Mouse (Mus musculus) kidney, postnatal 10 days (tissue): Measurements from ENCODE around the gene Ccdc92.

Experiments
- DNase-seq: peaks from one replicate; pipeline ENCODE4 v3.0.0; 2021; ENCODE audit warnings: mixed read lengths

Ccdc92 gene

GRCm38 (mm10) chr5:124862013-124862866 lies at the start of gene Ccdc92, which contains the start of gene Zfp664:
Ccdc92 (minus strand) TSS chr5:124862424.
Zfp664 (plus strand) TSS chr5:124862691.
- peak; percentile 99 for DNase-seq

- DNase-seq, result peak; percentile 91
Observed at GRCm38 (mm10) chr5:124908860-124909259, 46.6 kb upstream of the Ccdc92 start.

- DNase-seq, result no peak
Observed at GRCm38 (mm10) chr5:124906890-124907289, 44.7 kb upstream of the Ccdc92 start.

GRCm38 (mm10) chr5:124903852-124904251 lies 41.6 kb upstream of the Ccdc92 start:
- DNase-seq, result no peak

- DNase-seq, result no peak
Observed at GRCm38 (mm10) chr5:124902195-124902594, 40.0 kb upstream of the Ccdc92 start.

- no peak for DNase-seq
Observed at GRCm38 (mm10) chr5:124901675-124902074, 39.5 kb upstream of the Ccdc92 start.

GRCm38 (mm10) chr5:124900738-124901490 lies 38.7 kb upstream of the Ccdc92 start:
- DNase-seq, result no peak

GRCm38 (mm10) chr5:124899945-124900631 lies 37.9 kb upstream of the Ccdc92 start:
- DNase-seq, result peak; percentile 91

- DNase-seq, result peak; percentile 43
Observed at GRCm38 (mm10) chr5:124896135-124896534, 33.9 kb upstream of the Ccdc92 start.

- DNase-seq, result no peak
Observed at GRCm38 (mm10) chr5:124891921-124892370, 29.7 kb upstream of the Ccdc92 start.

- no peak for DNase-seq
Observed at GRCm38 (mm10) chr5:124888661-124889060, 26.4 kb upstream of the Ccdc92 start.

- DNase-seq, result no peak
Observed at GRCm38 (mm10) chr5:124883877-124884276, 21.7 kb upstream of the Ccdc92 start.

GRCm38 (mm10) chr5:124879801-124880200 lies 17.6 kb upstream of the Ccdc92 start:
- DNase-seq, result no peak

- no peak for DNase-seq
Observed at GRCm38 (mm10) chr5:124879251-124879650, 17.0 kb upstream of the Ccdc92 start.

GRCm38 (mm10) chr5:124873890-124874601 lies 11.8 kb upstream of the Ccdc92 start:
- DNase-seq, result no peak

GRCm38 (mm10) chr5:124873096-124873495 lies 10.9 kb upstream of the Ccdc92 start:
- DNase-seq, result no peak

- DNase-seq, result peak; percentile 55
Observed at GRCm38 (mm10) chr5:124872033-124872432, 9.8 kb upstream of the Ccdc92 start.

- DNase-seq, result peak; percentile 79
Observed at GRCm38 (mm10) chr5:124868981-124869380, 6.8 kb upstream of the Ccdc92 start.

- DNase-seq, result peak; percentile 69
Observed at GRCm38 (mm10) chr5:124862871-124863741, 882 bp upstream of the Ccdc92 start.

- DNase-seq, result peak; percentile 41
Observed at GRCm38 (mm10) chr5:124861463-124861862, 761 bp downstream of the Ccdc92 start.

- DNase-seq, result no peak
Observed at GRCm38 (mm10) chr5:124860013-124860412, 2.2 kb downstream of the Ccdc92 start.
